Mouse (Mus musculus) natural killer cell, adult 2 months (primary cell): Measurements from ENCODE around the gene Clip1.

Experiments
- DNase-seq, 2 experiments: peaks; one replicate each; pipeline ENCODE4 v3.0.0; 2022; ENCODE audit warnings: low spot score in 2 of 2

The Clip1 gene

DNA sequence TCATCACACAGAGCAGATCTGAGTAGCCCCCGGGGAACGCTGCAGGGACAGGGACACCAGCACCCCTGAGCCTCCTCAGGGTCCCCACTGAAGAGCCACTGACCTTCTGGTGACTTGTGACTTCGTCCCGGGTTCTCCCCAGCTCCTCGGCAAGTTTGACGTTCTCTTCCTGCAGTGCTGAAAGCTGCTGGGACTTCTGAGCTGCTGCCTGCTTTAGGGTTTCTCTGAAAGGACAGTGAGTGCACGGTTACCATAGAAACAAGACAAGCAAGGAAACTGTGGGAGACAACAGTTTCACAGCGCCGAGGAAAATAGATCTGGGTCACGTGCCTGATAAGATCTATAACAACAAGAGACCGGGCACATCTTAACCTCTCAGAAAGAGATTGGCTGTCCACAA is 80.9 kb downstream of the Clip1 start:
- DNase-seq, result peak in 1 of 2 experiments; percentile 16

DNA sequence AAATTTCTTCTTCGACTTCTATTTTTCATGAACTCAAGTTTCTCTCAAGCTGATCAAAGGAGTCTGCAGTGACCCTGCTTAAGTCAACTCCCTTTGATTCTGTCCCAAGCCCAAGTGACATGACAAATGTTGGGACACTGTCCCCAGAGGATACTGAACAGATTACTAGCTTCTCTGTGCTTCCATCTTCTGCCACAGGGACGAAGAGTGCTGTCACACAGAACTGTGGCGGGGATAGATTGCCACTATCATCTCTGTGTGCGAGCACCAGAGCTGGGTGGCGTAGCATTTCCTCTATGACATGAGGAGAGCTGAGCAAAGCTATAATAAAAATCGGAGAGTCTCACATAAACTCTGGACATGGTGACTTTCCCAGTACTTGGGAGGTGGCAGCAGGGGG is 82.2 kb downstream of the Clip1 start:
- no peak for DNase-seq

DNA sequence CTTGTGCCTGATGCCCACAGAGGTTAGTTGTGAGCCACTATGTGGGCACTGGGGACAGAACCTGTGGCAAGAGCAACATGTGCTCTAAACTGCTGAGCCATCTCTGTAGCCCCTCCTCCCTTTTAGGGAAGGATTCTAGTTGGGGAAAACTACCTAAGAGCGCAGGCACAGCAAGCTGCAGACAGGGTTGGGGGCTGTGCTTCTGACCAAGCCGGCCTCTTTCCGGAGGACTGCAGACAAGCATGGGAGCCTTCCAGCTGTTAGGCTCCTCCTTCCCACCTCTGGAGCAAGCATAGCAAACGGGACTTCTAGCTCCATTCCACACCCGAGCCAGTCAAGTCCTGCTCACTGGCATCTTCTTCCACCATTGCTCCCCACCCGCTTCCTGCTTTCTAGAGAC is 85.1 kb downstream of the Clip1 start:
- no peak for DNase-seq

DNA sequence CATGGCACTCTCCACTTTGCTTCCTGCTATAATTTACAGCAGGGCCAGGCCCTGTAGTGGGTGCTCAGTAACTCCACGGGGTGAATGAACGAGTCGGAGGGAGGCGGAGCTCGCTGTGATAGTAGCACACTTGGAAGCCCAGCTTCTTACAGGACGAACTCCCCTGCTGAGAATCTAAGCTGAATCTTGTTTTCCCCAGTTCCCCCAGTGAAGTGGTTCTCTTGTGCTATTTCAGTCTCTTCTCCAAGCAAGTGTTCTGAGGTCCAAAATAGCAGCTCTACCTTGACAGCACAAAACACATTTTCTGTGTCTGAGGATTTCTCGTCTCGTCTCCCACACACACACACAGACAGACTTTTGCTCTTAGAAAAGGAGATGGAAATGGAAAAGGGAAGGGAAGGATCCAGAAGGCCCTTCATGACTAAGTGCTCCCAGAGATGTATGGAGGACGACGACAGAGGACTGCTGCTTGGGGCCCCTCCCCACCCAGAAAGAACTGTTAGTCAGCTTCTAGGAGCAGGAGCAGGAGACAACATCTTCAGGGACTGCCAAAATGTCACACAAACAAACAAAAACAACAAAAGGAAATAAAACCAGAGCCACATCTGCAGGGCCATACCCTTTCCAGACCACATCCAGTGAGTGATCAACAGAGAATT is 90.7 kb downstream of the Clip1 start:
- no peak for DNase-seq

DNA sequence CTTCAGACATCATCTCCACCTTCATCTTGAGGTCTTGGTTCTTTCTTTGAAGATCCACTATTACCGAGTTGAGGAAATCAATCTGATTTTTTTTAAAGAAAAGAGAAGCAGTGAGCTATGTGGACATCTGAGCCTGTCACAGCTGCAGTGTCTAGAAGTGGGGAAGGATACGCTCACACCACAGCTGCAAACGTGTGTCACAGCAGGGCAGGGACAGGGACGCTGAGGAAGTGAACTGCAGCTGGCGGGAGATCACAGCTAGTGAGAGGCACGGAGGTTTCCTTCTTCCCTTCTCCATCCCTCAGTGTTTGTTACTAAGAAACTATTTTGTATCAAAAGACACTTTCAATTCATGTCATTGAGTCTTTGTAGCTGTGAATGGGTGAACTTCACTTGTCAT is 104.4 kb downstream of the Clip1 start:
- no peak for DNase-seq

DNA sequence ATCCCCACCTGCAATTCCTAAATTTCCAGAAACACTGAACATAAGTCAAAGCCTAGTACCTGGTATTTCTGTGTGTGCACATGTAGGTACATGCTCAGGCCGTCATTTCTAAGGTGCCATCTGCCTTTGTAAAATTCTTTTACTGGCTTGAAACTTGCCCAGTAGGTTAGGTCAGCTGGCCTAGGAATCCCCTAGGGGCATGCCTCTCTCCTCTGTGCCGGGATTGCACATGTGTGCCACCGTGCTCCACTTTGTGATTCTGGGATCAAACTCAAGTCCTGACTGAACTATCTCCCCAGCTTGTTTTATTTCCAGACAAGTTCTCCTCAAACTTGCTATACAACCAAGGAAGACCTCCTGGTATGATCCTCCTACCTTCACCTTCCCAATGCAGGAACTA is 107.7 kb downstream of the Clip1 start:
- no peak for DNase-seq

DNA sequence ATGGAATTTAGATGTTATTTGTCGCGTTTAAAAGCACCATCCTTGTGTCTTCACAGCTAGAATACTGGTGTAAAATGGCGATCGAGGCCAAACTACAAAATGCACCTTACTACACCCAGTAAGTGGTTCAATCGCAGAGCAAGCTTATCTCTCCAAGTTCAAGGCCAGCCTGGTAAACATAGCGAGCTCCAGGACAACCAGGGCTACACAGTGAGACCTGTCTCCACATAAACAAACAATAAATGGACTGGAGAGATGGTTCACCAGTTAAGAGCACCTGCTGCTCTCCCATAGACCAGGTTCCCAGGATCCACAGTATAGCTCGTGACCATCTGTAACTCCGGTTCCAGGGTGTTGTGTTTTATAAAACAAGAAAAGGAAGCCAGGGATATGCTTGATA is 111.1 kb downstream of the Clip1 start:
- DNase-seq, result no peak

DNA sequence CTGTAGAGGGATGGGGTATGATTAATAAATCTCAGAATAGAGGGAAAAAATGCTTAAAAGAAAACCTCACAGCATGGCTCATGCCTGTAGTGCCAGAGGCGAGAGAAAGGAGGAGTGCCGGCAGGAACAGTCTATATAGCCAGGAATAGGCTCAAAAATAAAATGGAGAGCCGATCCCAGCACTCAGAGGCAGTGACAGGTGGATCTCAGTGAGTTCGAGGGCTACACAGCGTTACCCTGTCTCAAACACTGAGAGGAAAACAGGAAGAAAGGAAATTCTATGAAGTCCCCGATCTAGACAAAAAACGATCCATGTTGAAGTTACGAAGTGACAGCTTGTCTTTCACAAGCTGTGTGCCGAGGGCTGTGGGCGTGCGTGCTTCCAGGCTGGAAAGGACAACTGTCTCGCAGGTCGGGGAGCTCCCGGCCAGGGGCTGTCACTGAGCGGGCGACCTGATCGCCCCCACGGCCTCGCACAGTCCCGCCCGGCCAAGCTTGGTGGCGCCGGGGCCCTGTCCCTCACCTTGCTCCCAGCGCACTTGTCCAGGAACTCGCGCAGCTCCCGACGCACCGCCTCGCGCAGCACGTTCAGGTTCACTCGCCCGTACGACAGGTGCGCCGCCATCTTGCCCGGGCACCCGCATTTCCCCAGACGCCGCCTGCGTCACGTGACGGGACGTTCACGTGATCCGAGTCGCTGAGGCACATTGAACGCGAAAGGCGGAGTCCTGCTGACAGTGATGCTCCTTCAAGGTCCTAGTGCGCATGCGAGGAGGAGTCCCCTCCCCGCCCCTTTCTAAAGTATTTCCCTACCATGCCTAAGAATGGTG is 111.8 kb downstream of the Clip1 start, which contains the start of gene Vps33a:
TSS of gene Vps33a (minus strand) at position 682 of the 830 bp plus-strand sequence.
- DNase-seq, result peak; percentile 96 to 98

DNA sequence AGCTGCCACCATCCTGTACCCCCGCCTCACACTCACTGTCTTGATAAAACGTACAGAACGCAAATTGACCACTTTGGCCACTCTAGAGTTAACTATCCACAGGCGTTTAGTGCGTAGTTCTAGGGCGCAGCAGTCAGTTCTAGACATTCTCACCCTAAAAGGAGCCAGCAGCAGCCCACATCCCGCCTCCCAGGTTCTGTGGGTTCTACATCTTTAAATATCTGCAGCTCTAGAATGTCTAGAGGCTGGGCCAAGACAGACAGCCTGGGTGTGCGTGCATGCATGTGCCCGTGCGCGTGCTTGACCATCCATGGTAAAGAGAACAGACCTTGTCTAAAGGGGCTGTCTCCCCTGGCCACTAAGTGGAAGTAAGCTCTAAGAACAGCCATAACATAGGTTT is 123.3 kb downstream of the Clip1 start:
- DNase-seq, result no peak

DNA sequence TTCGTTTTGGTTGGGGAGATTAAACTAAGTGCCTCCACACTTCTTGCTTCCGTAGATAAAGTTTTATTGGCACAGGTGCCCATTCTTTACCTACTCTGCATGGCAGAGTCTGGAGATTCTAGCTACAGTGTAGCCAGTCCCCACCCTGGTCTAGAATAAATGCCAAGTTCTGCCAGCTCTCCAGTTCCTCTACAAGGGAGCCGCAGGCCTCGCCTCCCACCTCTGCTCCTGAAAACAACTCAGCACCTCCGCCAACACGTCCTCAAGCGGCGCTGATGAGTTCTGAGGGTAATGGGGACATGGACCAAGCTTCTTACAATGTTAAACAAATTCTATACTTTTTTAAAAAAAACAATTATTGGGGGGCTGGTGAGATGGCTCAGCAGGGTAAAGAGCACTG is 124.8 kb downstream of the Clip1 start:
- no peak for DNase-seq

DNA sequence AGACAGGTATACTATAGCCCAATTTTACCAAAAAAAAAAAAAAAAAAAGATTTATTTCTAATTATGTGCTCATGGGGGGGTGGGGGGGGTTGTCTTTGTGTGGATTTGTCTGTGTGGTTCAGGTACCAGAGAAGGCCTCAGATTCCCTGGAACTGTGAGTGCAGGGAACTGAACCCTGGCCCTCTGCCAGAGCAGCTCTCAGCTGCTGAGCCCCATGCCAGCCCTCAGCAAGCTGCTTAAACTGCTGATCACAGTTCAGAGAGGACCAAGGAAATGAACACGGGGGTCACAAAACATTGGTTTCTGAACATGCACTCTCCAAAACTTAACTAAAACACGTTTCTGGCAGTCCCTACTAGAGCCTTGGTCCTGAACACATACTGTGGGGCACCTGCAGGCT is 128.0 kb downstream of the Clip1 start:
- no peak for DNase-seq

DNA sequence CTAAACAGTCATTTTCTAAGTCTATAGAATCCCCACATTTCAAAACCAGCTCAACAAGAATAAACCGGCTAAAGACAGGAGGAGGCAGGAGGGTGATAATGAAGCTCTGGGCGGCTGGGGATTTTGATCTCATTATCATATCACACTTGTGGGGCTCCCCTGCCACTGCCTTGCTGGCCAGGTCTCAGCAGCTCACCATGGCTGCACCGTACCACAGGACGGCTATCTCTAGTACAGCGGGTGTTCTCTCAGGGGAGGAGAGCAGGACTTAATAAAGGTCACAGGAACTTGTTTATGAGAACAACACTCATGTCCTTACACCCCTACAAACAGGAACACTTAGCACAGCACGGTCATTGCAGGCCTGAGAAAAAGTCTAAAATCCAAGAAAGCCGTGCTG is 128.7 kb downstream of the Clip1 start:
- DNase-seq, result no peak

DNA sequence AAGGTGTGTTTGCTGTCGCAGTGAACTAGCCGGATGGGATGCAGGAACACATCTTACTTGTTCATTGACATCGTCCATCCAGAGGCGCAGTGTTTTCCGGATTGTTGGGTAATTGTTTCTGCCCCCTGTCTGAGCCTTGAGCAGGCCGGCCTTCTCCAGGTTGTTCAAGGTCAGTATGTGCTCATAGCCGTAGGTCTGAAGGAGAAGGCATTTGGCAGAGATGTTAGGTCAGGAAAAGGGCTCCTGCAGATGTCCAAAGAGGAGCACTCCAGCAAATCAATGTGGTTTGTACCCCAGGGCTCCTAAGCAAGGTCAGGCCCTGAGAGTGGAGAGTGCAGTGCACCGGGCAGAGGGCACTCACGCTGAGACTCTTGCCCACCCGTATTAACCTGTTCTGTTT is 150.6 kb downstream of the Clip1 start:
- no peak for DNase-seq

DNA sequence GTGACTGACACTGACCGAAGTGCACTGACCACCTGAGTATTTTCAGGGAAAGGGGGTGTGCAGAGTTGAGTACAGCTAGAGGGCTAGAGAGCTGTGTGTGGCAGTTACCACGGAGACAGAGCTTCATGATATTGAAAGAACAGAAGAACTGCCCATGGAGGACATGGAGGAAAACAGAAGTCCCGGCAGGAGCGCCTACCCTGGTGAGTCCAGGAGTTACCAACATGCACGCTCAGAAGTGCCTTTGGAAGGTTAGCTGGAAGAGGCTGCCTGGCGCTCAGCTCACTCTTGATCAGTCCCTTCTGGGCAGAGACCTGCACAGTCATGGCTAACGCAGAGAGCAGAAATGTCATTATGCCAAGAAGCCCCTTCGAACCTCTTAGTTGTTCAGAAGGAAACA is 154.4 kb downstream of the Clip1 start:
- DNase-seq, result peak in 1 of 2 experiments; percentile 0

DNA sequence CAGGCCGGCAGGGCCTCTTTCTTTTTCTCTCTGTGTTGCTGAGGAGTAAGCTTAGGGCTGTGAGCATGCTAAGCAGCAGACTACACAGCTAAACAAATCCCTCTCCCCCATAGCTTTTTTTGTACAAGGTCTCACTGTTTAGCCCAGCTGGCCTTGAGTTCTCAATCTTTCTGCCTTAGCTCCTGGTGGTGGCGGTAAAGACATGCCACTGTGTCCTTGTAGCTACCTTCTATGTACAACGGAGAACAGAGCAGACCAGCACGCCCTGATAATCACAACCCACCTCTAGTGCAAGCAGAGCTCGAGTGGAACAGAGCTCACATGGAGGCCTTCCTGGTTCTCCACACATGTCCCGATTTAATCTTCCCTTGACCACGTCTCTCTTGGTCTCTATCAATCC is 155.8 kb downstream of the Clip1 start:
- no peak for DNase-seq
